Mouse (Mus musculus) myocyte (in vitro differentiated cells): ENCODE data around the gene Gpnmb. TPM values are rescaled to one million over a fixed set of nuclear protein-coding genes. Genes with fewer than 3 reads are reported as not detected.

Experiments
- H3K27me3 ChIP-seq: one replicate; pipeline ENCODE4 v1.6.1; 2011; ENCODE audit not compliant: control insufficient read depth, insufficient read depth, insufficient read length
- H3K36me3 ChIP-seq: one replicate; pipeline ENCODE4 v1.6.1; 2011; ENCODE audit not compliant: control insufficient read depth, insufficient read depth
- H3K4me2 ChIP-seq: one replicate; pipeline ENCODE4 v1.6.1; 2011; ENCODE audit warnings: low read depth, control low read depth
- H3K4me3 ChIP-seq: one replicate; pipeline ENCODE4 v1.5.1; 2011; ENCODE audit warnings: mild to moderate bottlenecking, control low read depth, moderate library complexity
- H3K79me2 ChIP-seq: one replicate; pipeline ENCODE4 v1.6.1; 2011; ENCODE audit not compliant: control insufficient read depth, insufficient read depth
- H3ac ChIP-seq: one replicate; pipeline ENCODE4 v1.6.1; 2011; ENCODE audit not compliant: control insufficient read depth, insufficient read length
- CEBPB ChIP-seq: IDR thresholded peaks from 2 replicates; pipeline ENCODE4 v1.6.1; 2011; ENCODE audit warnings: mild to moderate bottlenecking, moderate library complexity; ENCODE audit not compliant: poor library complexity, insufficient read depth, severe bottlenecking
- E2F4 ChIP-seq: IDR thresholded peaks from one replicate; pipeline ENCODE4 v1.6.1; 2011; ENCODE audit warnings: mild to moderate bottlenecking, control low read depth, moderate library complexity; ENCODE audit not compliant: insufficient read depth
- MAX ChIP-seq: IDR thresholded peaks from one replicate; pipeline ENCODE4 v1.6.1; 2011; ENCODE audit warnings: low read depth, mild to moderate bottlenecking, control low read depth
- MYOD1 ChIP-seq, 3 experiments: IDR thresholded peaks; one replicate each; pipeline ENCODE4 v1.6.1; 2011; ENCODE audit warnings: control low read depth in 2 of 3, low read depth in 2 of 3, mild to moderate bottlenecking in 2 of 3, moderate library complexity in 1 of 3; ENCODE audit not compliant: insufficient read length in 2 of 3, control insufficient read depth in 1 of 3
- MYOG ChIP-seq, 3 experiments: IDR thresholded peaks; one replicate each; pipeline ENCODE4 v1.6.1; 2011; ENCODE audit warnings: control low read depth in 2 of 3, low read depth in 2 of 3, mild to moderate bottlenecking in 2 of 3; ENCODE audit not compliant: insufficient read length in 2 of 3, control insufficient read depth in 1 of 3, insufficient read depth in 1 of 3
- POLR2A ChIP-seq: IDR thresholded peaks from one replicate; pipeline ENCODE4 v1.6.1; 2011; ENCODE audit warnings: low read depth, mild to moderate bottlenecking, control low read depth, moderate library complexity; ENCODE audit not compliant: insufficient read length
- POLR2AphosphoS2 ChIP-seq: IDR thresholded peaks from one replicate; pipeline ENCODE4 v1.6.1; 2011; ENCODE audit warnings: low read depth, control low read depth; ENCODE audit not compliant: insufficient read length
- REST ChIP-seq: IDR thresholded peaks from one replicate; pipeline ENCODE4 v1.6.1; 2011; ENCODE audit warnings: mild to moderate bottlenecking, control low read depth, moderate library complexity; ENCODE audit not compliant: insufficient read depth, insufficient read length
- SRF ChIP-seq: IDR thresholded peaks from one replicate; pipeline ENCODE4 v1.6.1; 2011; ENCODE audit warnings: low read depth; ENCODE audit not compliant: control insufficient read depth, insufficient read length
- TCF12 ChIP-seq: IDR thresholded peaks from one replicate; pipeline ENCODE4 v1.6.1; 2011; ENCODE audit warnings: mild to moderate bottlenecking, control low read depth; ENCODE audit not compliant: poor library complexity, insufficient read depth, severe bottlenecking
- TCF3 ChIP-seq: IDR thresholded peaks from one replicate; pipeline ENCODE4 v1.6.1; 2011; ENCODE audit warnings: low read depth, control low read depth; ENCODE audit not compliant: insufficient read length
- USF1 ChIP-seq: IDR thresholded peaks from one replicate; pipeline ENCODE4 v1.6.1; 2011; ENCODE audit warnings: low read depth, mild to moderate bottlenecking, control low read depth, moderate library complexity
- polyA plus RNA-seq: library from polyadenylated mRNA; unstranded; fragments of >200 nt; fragmentation: generic; extraction: Trizol; gene quantifications from one replicate; pipeline ENCODE4 v1.2.1, GENCODE M21; 2012; ENCODE audit warnings: missing spikeins

Gene Gpnmb
- polyA plus RNA-seq, 1 experiment: 0.12 TPM

DNA sequence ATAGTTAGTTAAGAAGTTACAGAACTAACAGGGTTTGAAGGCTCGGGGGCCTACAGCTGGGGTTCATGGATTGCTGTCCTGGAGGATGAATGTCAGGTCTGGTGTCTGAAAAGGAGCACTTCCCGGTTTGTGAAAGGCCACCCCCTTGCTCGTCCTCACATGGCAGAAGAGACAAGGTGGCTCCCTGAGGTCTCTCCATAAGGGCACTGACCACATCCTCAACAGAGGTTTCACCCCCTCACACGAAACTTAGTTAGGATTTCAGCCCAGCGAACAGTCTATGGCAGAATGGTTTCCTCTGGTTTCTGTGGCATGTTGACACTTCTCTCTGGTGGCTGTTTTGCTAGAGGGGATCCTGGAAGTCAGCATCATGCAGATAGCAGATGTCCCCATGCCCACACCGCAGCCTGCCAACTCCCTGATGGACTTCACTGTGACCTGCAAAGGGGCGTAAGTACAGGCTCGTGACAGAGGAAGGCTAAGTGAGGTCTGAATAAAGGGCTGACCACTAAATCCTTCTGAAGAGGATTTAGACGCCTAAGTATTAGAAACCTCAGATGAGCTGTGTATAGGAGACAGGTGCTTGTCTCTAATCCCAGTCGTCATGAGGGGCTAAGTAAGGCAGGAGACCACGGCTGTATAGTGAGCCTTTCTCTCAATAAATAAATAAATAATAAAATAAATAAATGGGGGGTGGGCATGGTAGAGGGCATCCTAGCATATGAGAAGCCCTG, 14.5 kb downstream of the Gpnmb start:
- Histone ChIP-seq H3K27me3 (no peaks in the 10 kb centered on the region), H3K79me2 (no peaks in the 10 kb centered on the region), H3ac (no peak overlapping the region), H3K36me3 (no peaks in the 10 kb centered on the region), H3K4me2 (no peak overlapping the region), H3K4me3 (no peak overlapping the region)
- TF ChIP-seq MYOG (IDR thresholded peaks at IDR 0.05; ENCODE audit: control insufficient read depth in 1 of 3, insufficient read depth in 1 of 3, insufficient read length in 2 of 3, low read depth in 2 of 3) (no peak), MYOD1 (IDR thresholded peaks at IDR 0.05; ENCODE audit: control insufficient read depth in 1 of 3, insufficient read length in 2 of 3, low read depth in 2 of 3) (no peak), CEBPB (no peak), TCF12 (no peak), MAX (no peak)

DNA sequence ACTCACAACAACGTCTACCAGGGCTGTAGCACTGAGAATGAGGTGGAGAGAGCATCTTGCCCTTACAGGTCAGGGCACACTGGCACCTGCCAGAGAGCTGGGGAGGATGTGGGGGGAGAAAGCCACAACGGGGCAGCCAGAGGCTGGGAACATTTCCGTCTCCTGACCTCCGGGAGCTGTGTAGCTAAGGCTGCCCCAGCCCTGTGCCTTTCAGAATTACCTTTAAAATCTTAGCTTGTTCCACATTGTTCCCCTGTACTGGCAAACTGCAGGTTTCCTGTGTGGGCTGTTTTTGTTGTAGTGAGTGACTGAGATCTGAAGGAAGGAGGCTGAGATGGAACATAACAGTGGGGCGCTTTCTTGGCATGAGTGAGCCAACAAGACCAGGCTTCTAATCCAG, 15.8 kb downstream of the Gpnmb start:
- H3K79me2 ChIP-seq: no peaks in the 10 kb centered on the region
- H3K27me3 ChIP-seq: no peaks in the 10 kb centered on the region
- H3K4me2 ChIP-seq: no peak overlapping the region
- TF ChIP-seq POLR2AphosphoS2 (no peak), MYOG (IDR thresholded peaks at IDR 0.05; ENCODE audit: control insufficient read depth in 1 of 3, insufficient read depth in 1 of 3, insufficient read length in 2 of 3, low read depth in 2 of 3) (no peak), REST (no peak), SRF (no peak), CEBPB (no peak), TCF3 (no peak), USF1 (no peak), E2F4 (no peak), TCF12 (no peak), POLR2A (no peak), MAX (no peak)
- no peak overlapping the region for H3K4me3 ChIP-seq
- H3K36me3 ChIP-seq: no peaks in the 10 kb centered on the region
- H3ac ChIP-seq: no peak overlapping the region

GRCm38 (mm10) chr6:49055256-49055733, 18.9 kb downstream of the Gpnmb start:
- Histone ChIP-seq H3K4me2 (no peak overlapping the region), H3K4me3 (no peak overlapping the region)
- no peak for TF ChIP-seq TCF3
- no peak for TF ChIP-seq REST
- TF ChIP-seq MAX: no peak
- TF ChIP-seq E2F4: no peak
- TF ChIP-seq POLR2AphosphoS2: no peak
- TF ChIP-seq MYOD1 (IDR thresholded peaks at IDR 0.05; ENCODE audit: control insufficient read depth in 1 of 3, insufficient read length in 2 of 3, low read depth in 2 of 3): no peak
- no peak for TF ChIP-seq USF1
- no peak for TF ChIP-seq SRF
- no peak for TF ChIP-seq CEBPB
- TF ChIP-seq MYOG (IDR thresholded peaks at IDR 0.05; ENCODE audit: control insufficient read depth in 1 of 3, insufficient read depth in 1 of 3, insufficient read length in 2 of 3, low read depth in 2 of 3): no peak
- no peak for TF ChIP-seq POLR2A
- no peak for TF ChIP-seq TCF12

GRCm38 (mm10) chr6:49056009-49056408, 19.7 kb downstream of the Gpnmb start:
- Histone ChIP-seq H3K36me3 (no peaks in the 10 kb centered on the region), H3K4me3 (no peak overlapping the region), H3K79me2 (no peaks in the 10 kb centered on the region), H3K27me3 (no peaks in the 10 kb centered on the region), H3K4me2 (no peak overlapping the region), H3ac (no peak overlapping the region)
- no peak for TF ChIP-seq CEBPB

More at GRCm38 (mm10) chr6:49055256-49055733, 18.9 kb downstream of the Gpnmb start:
- no peaks in the 10 kb centered on the region for H3K27me3 ChIP-seq
- no peaks in the 10 kb centered on the region for H3K36me3 ChIP-seq
- H3K79me2 ChIP-seq: no peaks in the 10 kb centered on the region
- no peak overlapping the region for H3ac ChIP-seq

GRCm38 (mm10) chr6:49057053-49058021, 21.0 kb downstream of the Gpnmb start:
- Histone ChIP-seq H3K4me3 (no peak overlapping the region), H3K4me2 (no peak overlapping the region), H3ac (no peak overlapping the region), H3K36me3 (no peaks in the 10 kb centered on the region), H3K27me3 (no peaks in the 10 kb centered on the region), H3K79me2 (no peaks in the 10 kb centered on the region)
- TF ChIP-seq POLR2AphosphoS2 (no peak), REST (no peak), E2F4 (no peak), TCF12 (no peak), CEBPB (no peak), POLR2A (no peak)
